Mouse (Mus musculus): ENCODE data around the gene Esp1. TPM values are rescaled to one million over a fixed set of nuclear protein-coding genes. Genes with fewer than 3 reads are reported as not detected.
"Not testable (repeated sequence)": the region's sequence is repeated elsewhere in the genome, so short reads cannot be mapped to it uniquely, and the experiment has no call there.

The Esp1 gene
- not detected for total RNA-seq (2021)
- long read RNA-seq: 0 reads

GRCm38 (mm10) chr17:40726820-40727219, at the start of gene Esp1:
TSS of gene Esp1 (plus strand) at chr17:40727120.
- DNase-seq (ENCODE audit: low spot score in 2 of 2): no peak

DNA sequence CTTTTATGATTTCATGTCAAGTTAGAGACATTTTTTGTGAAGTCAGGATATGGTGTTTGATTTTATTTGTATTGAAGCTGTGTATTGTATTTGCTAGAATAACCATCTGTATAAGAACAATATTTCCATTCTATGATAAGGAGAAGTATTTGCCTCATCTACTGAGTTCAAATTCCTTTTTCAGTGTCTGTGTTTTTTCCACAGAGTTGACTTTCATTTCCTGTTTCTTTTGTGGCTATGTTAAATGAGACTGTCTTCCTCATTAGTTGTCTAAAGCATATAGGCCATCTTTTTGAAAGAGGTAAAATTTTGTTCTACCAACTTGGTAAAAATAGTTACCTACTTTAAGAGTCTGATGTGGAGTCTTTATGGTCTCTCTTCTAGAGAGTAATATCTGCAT, 10.6 kb upstream of the Esp1 start:
- no peak for DNase-seq (ENCODE audit: low spot score in 2 of 2)

DNA sequence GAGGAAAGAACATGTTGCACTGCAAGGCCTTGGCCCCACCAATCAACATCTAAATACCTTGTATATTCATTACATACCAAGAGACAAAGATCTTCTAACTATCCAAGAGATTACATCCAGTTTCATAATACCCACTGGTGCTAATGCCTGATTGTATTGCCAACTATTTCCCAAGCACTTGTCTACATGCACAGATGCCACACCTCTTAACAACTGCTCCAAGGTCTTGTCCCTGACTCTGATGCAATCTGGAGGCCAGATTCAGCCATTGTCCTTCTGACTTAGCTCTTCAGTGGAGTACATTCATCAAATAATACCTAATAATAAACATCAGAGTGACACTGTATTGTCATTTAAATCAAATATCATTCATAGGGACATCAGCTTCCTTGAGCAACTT, 9.9 kb upstream of the Esp1 start:
- not testable (repeated sequence) for DNase-seq (ENCODE audit: low spot score in 2 of 2)

DNA sequence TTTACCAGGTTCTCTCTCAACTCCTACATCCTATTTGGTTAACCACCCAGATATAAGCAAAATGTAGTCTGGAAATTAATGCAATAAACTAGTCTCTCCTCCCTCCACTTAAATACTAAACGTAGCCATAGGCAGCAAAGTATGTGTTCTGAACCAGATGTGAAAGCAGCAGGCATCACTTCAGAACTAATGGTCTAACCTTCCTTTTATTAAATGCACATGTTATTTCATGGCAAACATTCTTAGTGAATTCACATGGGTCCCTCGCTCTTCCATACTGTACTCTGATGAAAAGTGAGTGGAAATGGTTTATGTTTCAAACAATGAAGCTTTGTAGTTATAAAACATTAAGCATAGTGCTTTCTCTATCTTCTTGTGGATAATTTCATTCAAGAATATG, 4.4 kb downstream of the Esp1 start:
- no peak for DNase-seq (ENCODE audit: low spot score in 2 of 2)

DNA sequence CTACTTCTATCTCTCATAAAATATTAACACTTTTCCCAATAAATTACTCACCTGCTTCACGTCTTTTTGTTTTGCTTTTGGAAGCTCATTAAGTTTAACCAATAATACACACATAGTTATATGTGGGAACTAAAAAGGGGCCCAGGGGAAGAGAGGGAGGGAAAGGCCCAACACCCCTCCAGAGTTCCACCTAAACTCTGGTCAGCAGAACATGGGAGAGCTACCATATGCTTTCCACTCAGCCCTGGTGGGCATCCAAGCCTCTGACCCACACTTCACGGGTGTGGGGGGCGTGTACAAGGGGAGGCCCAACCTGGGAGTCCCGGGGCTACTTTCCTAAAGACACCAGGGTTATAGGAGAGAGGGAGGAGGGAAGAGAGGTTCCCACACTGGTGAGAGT, 4.8 kb downstream of the Esp1 start:
- no peak for DNase-seq (ENCODE audit: low spot score in 2 of 2)

GRCm38 (mm10) chr17:40763662-40764061, 36.7 kb downstream of the Esp1 start:
- DNase-seq (ENCODE audit: low spot score in 2 of 2): no peak

DNA sequence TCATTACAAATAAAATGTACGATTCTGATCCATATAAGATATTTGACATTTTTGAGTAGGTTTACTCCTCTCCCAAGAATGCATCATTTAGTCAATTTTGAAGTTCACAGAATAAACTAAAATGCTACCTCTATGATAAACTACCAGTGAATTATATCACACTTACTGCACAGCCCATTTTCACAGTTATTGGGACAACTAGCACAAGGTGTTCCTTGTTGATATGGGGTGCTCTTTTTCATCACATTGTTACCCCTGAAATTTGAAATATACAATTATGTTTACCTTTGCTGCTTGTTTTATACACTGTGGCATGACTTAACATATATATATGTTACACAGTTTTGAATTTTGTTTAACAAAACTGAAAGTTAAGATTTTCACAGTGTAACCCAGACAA, 40.2 kb downstream of the Esp1 start:
- no peak for DNase-seq (ENCODE audit: low spot score in 2 of 2)

Other genes with a start within 250 kb of the Esp1 start
- not detected for gene Esp8, start 207.1 kb upstream of the Esp1 start, total RNA-seq (2021)
- not detected for gene Esp6, start 165.6 kb upstream of the Esp1 start, total RNA-seq (2021)
- gene Esp4, start 128.5 kb upstream of the Esp1 start, total RNA-seq (2021): not detected
- not detected for gene Esp3, start 95.0 kb upstream of the Esp1 start, total RNA-seq (2021)
- gene Crisp2, start 79.9 kb downstream of the Esp1 start, total RNA-seq (2021): not detected
- gene Rhag, start 84.0 kb downstream of the Esp1 start, total RNA-seq (2021): not detected
- gene 9130008F23Rik, start 153.4 kb downstream of the Esp1 start, total RNA-seq (2021): not detected
- gene Glyatl3, start 187.2 kb downstream of the Esp1 start, total RNA-seq (2021): not detected
- gene Mut, start 207.6 kb downstream of the Esp1 start, total RNA-seq (2021): 10 to 100 TPM; 46.8 to 56.4 TPM
- 1 to 10 TPM; 2.9 to 3.3 TPM for gene Cenpq, start 207.9 kb downstream of the Esp1 start, total RNA-seq (2021)